Mouse (Mus musculus) heart, adult 2 months (tissue): ENCODE results near the gene Trim2.

Experiments
- CTCF ChIP-seq: fragments of 200-600 bp; IDR thresholded peaks from 2 replicates; pipeline ENCODE4 v1.8.1; 2022; ENCODE audit warnings: antibody characterized with exemption, mild to moderate bottlenecking, moderate library complexity
- POLR2A ChIP-seq: fragments of 200-500 bp; IDR thresholded peaks from 2 replicates; pipeline ENCODE4 v1.6.1; 2011; ENCODE audit warnings: mild to moderate bottlenecking, low read depth, low read length, control low read depth; ENCODE audit not compliant: insufficient read depth

DNA sequence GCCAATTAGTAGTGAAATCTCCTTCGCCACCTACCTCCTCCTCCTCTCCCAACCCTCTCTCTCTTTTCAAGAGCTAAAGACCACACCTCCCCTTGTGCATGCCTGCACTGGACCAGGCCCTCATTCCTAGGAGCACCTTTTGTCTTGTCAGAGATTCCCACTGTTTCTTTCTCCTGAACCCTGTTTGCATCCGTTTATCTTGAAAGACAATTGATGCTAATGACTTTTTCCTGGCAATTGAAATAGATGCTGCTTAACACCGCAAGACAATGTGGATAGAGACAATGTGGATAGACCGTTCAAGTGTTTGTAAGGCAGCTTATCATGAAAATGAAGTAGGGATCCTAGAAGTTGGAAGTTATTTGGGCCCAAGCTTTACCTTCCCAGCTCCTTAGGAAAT is 125.0 kb downstream of the Trim2 start:
- TF ChIP-seq CTCF (no peak), POLR2A (no peak)
